Comparison of ENCODE assay signal across 8 mouse cellular contexts in genomic region chr7:44816470-44817021, GRCm38 (mm10). TPM values are rescaled to one million over a fixed set of nuclear protein-coding genes. Genes with fewer than 3 reads are reported as not detected.
A peak's percentile ranks its signal among the peaks of the same experiment; 100 is the strongest.
DNase-seq lines count a peak whose midpoint lies in the region; ATAC-seq and TF ChIP-seq lines count a peak whose summit lies in the region.

Atf5 (minus strand) TSS chr7:44816658.

- peak within 1 kb of the TSS; percentile 85 for H3K4me3 ChIP-seq in neural tube, embryonic 11.5 days (ENCODE audit: low read depth, low read length)
- H3K4me3 ChIP-seq in bone marrow macrophage, adult 2 months (ENCODE audit: insufficient read depth, low read length) = peak within 1 kb of the TSS; percentile 82
- H3K4me3 ChIP-seq in forebrain, postnatal 0 days (ENCODE audit: low read depth, low read length) = peak within 1 kb of the TSS; percentile 89
- H3K4me3 ChIP-seq in hindbrain, embryonic 14.5 days (replicated peaks; ENCODE audit: low read length) = peak within 1 kb of the TSS; percentile 83
- H3K4me3 ChIP-seq in liver, embryonic 11.5 days (ENCODE audit: low read depth, low read length) = peak within 1 kb of the TSS; percentile 88
- peak within 1 kb of the TSS; percentile 87 for H3K4me3 ChIP-seq in neural tube, embryonic 14.5 days (ENCODE audit: low read depth, low read length)

- ATAC-seq in neural tube, embryonic 11.5 days (ENCODE audit: insufficient read depth, low FRiP score, low TSS enrichment) = peak; percentile 42
- peak; percentile 19 for ATAC-seq in forebrain, postnatal 0 days
- peak; percentile 22 for ATAC-seq in hindbrain, embryonic 14.5 days (ENCODE audit: low FRiP score)
- ATAC-seq in liver, embryonic 11.5 days (replicated peaks; ENCODE audit: low FRiP score) = peak; percentile 24
- ATAC-seq in neural tube, embryonic 14.5 days (ENCODE audit: low read depth) = peak; percentile 36

- H3K36me3 ChIP-seq in neural tube, embryonic 11.5 days (ENCODE audit: control insufficient read depth, insufficient read depth, low read length) = 0 out of 2 replicates have a peak, but pooled peaks cover 3% of the 10 kb centered on the region
- H3K36me3 ChIP-seq in forebrain, postnatal 0 days (ENCODE audit: insufficient read depth) = 0 out of 2 replicates have a peak, but pooled peaks cover 4% of the 10 kb centered on the region
- H3K36me3 ChIP-seq in hindbrain, embryonic 14.5 days (replicated peaks; ENCODE audit: control insufficient read depth, insufficient read depth) = no peaks in the 10 kb centered on the region
- peaks cover 19% of the 10 kb centered on the region for H3K36me3 ChIP-seq in liver, embryonic 11.5 days (ENCODE audit: control insufficient read depth, insufficient read depth, low read length)
- H3K36me3 ChIP-seq in neural tube, embryonic 14.5 days (ENCODE audit: control insufficient read depth, insufficient read depth, low read length) = no peaks in the 10 kb centered on the region

- H3K9ac ChIP-seq in neural tube, embryonic 11.5 days (ENCODE audit: low read length) = peak within 1 kb of the TSS; percentile 96
- H3K9ac ChIP-seq in forebrain, postnatal 0 days = peak within 1 kb of the TSS; percentile 92
- H3K9ac ChIP-seq in hindbrain, embryonic 14.5 days = peak within 1 kb of the TSS; percentile 80
- peak within 1 kb of the TSS; percentile 96 for H3K9ac ChIP-seq in liver, embryonic 11.5 days (ENCODE audit: low read depth, low read length)
- H3K9ac ChIP-seq in neural tube, embryonic 14.5 days (replicated peaks; ENCODE audit: low read depth, low read length) = peak within 1 kb of the TSS; percentile 85

- peak within 1 kb of the TSS; percentile 89 for H3K4me2 ChIP-seq in neural tube, embryonic 11.5 days (ENCODE audit: low read depth)
- H3K4me2 ChIP-seq in forebrain, postnatal 0 days (ENCODE audit: low read depth) = peak within 1 kb of the TSS; percentile 58
- peak within 1 kb of the TSS; percentile 67 for H3K4me2 ChIP-seq in hindbrain, embryonic 14.5 days (replicated peaks)
- H3K4me2 ChIP-seq in liver, embryonic 11.5 days = peak within 1 kb of the TSS; percentile 99
- peak within 1 kb of the TSS; percentile 70 for H3K4me2 ChIP-seq in neural tube, embryonic 14.5 days (ENCODE audit: low read depth, low read length)

- no peaks in the 10 kb centered on the region for H3K9me3 ChIP-seq in neural tube, embryonic 11.5 days (ENCODE audit: control insufficient read depth, low read length)
- no peaks in the 10 kb centered on the region for H3K9me3 ChIP-seq in forebrain, postnatal 0 days (ENCODE audit: low read length)
- no peaks in the 10 kb centered on the region for H3K9me3 ChIP-seq in hindbrain, embryonic 14.5 days (ENCODE audit: control insufficient read depth, low read length)
- H3K9me3 ChIP-seq in liver, embryonic 11.5 days (ENCODE audit: control insufficient read depth, low read length) = no peaks in the 10 kb centered on the region
- H3K9me3 ChIP-seq in neural tube, embryonic 14.5 days (ENCODE audit: control insufficient read depth, low read length) = no peaks in the 10 kb centered on the region

- peaks cover 22% of the 10 kb centered on the region for H3K4me1 ChIP-seq in neural tube, embryonic 11.5 days (ENCODE audit: control insufficient read depth, insufficient read depth, low read length)
- peaks cover 32% of the 10 kb centered on the region for H3K4me1 ChIP-seq in bone marrow macrophage, adult 2 months (ENCODE audit: control insufficient read depth, insufficient read depth, low read length)
- peaks cover 21% of the 10 kb centered on the region for H3K4me1 ChIP-seq in forebrain, postnatal 0 days (ENCODE audit: insufficient read depth)
- peaks cover 36% of the 10 kb centered on the region for H3K4me1 ChIP-seq in hindbrain, embryonic 14.5 days (replicated peaks; ENCODE audit: control insufficient read depth, insufficient read depth, low read length)
- peaks cover 46% of the 10 kb centered on the region for H3K4me1 ChIP-seq in liver, embryonic 11.5 days (replicated peaks; ENCODE audit: control insufficient read depth, insufficient read depth, low read length)
- peaks cover 20% of the 10 kb centered on the region for H3K4me1 ChIP-seq in neural tube, embryonic 14.5 days (ENCODE audit: control insufficient read depth, insufficient read depth, low read length)

- H3K27me3 ChIP-seq in neural tube, embryonic 11.5 days (ENCODE audit: control insufficient read depth, insufficient read depth, low read length) = no peaks in the 10 kb centered on the region
- no peaks in the 10 kb centered on the region for H3K27me3 ChIP-seq in forebrain, postnatal 0 days (ENCODE audit: insufficient read depth, low read length)
- no peaks in the 10 kb centered on the region for H3K27me3 ChIP-seq in hindbrain, embryonic 14.5 days (ENCODE audit: control insufficient read depth, insufficient read depth, low read length)
- H3K27me3 ChIP-seq in liver, embryonic 11.5 days (replicated peaks; ENCODE audit: control insufficient read depth, insufficient read depth, low read length) = no peaks in the 10 kb centered on the region
- H3K27me3 ChIP-seq in neural tube, embryonic 14.5 days (ENCODE audit: control insufficient read depth, insufficient read depth, low read length) = no peaks in the 10 kb centered on the region

- no peak for TF ChIP-seq POLR2A in bone marrow macrophage, adult 2 months (IDR thresholded peaks at IDR 0.05; ENCODE audit: borderline replicate concordance, low read depth, low read length)

- WGBS in neural tube, embryonic 11.5 days = under 1% methylated on average over 48 of the region's 57 CpGs
- under 1% methylated on average over 43 of the region's 57 CpGs for WGBS in forebrain, postnatal 0 days
- 0% methylated on average over 36 of the region's 57 CpGs for WGBS in hindbrain, embryonic 14.5 days
- WGBS in liver, embryonic 11.5 days = under 1% methylated on average over 51 of the region's 57 CpGs
- under 1% methylated on average over 49 of the region's 57 CpGs for WGBS in neural tube, embryonic 14.5 days

- TF ChIP-seq CTCF in bone marrow macrophage, adult 2 months (IDR thresholded peaks at IDR 0.05; ENCODE audit: low read depth, low read length) = no peak
- no peak for TF ChIP-seq CTCF in forebrain, postnatal 0 days (IDR thresholded peaks at IDR 0.05; ENCODE audit: low read depth)

- H3K27ac ChIP-seq in neural tube, embryonic 11.5 days (ENCODE audit: low read depth, low read length) = peak within 1 kb of the TSS; percentile 95
- peak within 1 kb of the TSS; percentile 88 for H3K27ac ChIP-seq in bone marrow macrophage, adult 2 months (ENCODE audit: insufficient read depth, low read depth, low read length)
- H3K27ac ChIP-seq in forebrain, postnatal 0 days (ENCODE audit: low read depth, low read length) = peak within 1 kb of the TSS; percentile 93
- H3K27ac ChIP-seq in hindbrain, embryonic 14.5 days = peak within 1 kb of the TSS; percentile 90
- peak within 1 kb of the TSS; percentile 97 for H3K27ac ChIP-seq in liver, embryonic 11.5 days (ENCODE audit: low read depth, low read length)
- peak within 1 kb of the TSS; percentile 84 for H3K27ac ChIP-seq in neural tube, embryonic 14.5 days (ENCODE audit: low read depth, low read length)

- peak; percentile 77 for DNase-seq in neural tube, embryonic 11.5 days (ENCODE audit: low spot score)
- DNase-seq in neural tube, embryonic 10.5 days (ENCODE audit: extremely low spot score, low spot score) = no peak
- DNase-seq in forebrain, postnatal 0 days = peak; percentile 70
- DNase-seq in hindbrain, embryonic 14.5 days (ENCODE audit: low spot score) = peak; percentile 47
- no peak for DNase-seq in liver, embryonic 11.5 days (ENCODE audit: low spot score)
- no peak for DNase-seq in cerebellum, postnatal 25 days

RNA-seq across cellular contexts. Expression of gene Atf5, which starts in this region (rescaled TPM):
- 2.1 and 3.1 TPM in 2 replicates for polyA plus RNA-seq in neural tube, embryonic 11.5 days (2014; fragmentation: Nextera tagmentation; extraction: Ambion mirVana)
- polyA plus RNA-seq in bone marrow macrophage, adult 2 months (2012; ENCODE audit: insufficient read depth, insufficient read length, missing spikeins) = 28.4 and 32.8 TPM in 2 replicates
- total RNA-seq in forebrain, postnatal 0 days (2014; rRNA removed) = 10.1 and 15.9 TPM in 2 replicates
- polyA plus RNA-seq in forebrain, postnatal 0 days (2015; fragmentation: Nextera tagmentation; extraction: Ambion mirVana) = 3.9 and 4.7 TPM in 2 replicates
- polyA plus RNA-seq in hindbrain, embryonic 14.5 days (2014; fragmentation: Nextera tagmentation; extraction: Ambion mirVana) = 2.2 and 2.5 TPM in 2 replicates
- polyA plus RNA-seq in liver, embryonic 11.5 days (2014; fragmentation: Nextera tagmentation; extraction: Ambion mirVana) = 3.9 and 4.2 TPM in 2 replicates
- 2.1 and 2.3 TPM in 2 replicates for polyA plus RNA-seq in neural tube, embryonic 14.5 days (2014; fragmentation: Nextera tagmentation; extraction: Ambion mirVana)

Comparison
In these comparisons a context has a peak if more than half of its experiments do, and no peak if none do; other contexts are left out.
1. DNase-seq: peak in neural tube, embryonic 11.5 days (single experiment), forebrain, postnatal 0 days (single experiment) and hindbrain, embryonic 14.5 days (single experiment); none in neural tube, embryonic 10.5 days (single experiment), liver, embryonic 11.5 days (single experiment) and cerebellum, postnatal 25 days (0 of 2).
2. Peak in every context shown above with its lines, with median percentiles within 50 percentile points of each other: ATAC-seq, H3K27ac ChIP-seq, H3K4me2 ChIP-seq, H3K4me3 ChIP-seq and H3K9ac ChIP-seq.